Mouse (Mus musculus) frontal cortex, postnatal 10 days (tissue): ENCODE results near the gene Rprd1b.

Experiments
- DNase-seq, 2 experiments: peaks; one replicate each; pipeline ENCODE4 v3.0.0; 2022; ENCODE audit warnings: low spot score in 2 of 2, mixed read lengths in 1 of 2

Rprd1b gene

DNA sequence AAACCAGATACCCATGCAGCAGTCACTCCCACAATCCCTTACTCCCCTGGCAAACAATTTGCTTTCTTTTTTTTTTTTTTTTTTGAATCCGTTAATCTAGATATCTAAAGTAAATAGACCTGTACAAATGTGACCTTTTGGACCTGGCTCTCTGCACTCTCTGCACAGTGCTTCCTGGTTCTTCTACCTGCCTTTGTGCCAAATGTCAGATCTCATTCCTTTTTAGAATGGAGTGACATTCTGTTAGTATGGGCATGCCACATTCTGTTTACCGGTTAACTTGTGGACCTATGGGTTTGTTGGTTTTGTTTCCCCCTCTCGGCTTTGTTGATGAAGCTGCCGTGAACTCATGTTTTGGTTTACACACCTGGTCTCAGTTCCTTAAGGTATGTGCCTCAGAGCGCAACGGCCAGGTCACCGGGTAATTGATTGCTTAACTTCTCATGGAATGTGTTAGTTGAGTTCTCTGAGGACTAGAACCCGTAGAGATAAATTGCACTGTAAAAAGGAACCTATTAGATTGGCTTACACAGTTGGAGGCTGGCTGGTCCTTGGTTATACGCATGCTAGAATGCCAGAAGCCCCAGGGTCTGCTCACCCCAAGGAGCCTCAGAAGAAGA lies 52.4 kb downstream of the Rprd1b start:
- no peak for DNase-seq

DNA sequence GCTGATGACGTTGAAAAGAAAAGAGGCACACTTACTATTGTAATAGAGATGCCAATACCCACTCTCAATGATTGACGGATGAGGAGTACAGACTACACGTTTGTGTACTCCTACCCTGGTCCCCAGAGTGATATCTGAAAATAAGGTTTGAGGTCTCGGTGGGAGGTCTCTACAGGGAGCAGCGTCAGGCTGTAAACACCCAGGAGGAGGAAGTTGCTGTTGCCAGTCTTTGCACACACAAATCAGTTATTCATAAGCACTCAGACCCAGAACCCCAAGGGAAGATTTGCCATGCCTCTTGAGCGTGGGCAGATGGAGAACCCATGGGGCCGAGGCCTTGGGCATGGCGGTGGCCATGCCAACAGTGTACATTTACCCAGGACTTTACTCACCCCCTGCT lies 56.2 kb downstream of the Rprd1b start:
- DNase-seq: no peak

DNA sequence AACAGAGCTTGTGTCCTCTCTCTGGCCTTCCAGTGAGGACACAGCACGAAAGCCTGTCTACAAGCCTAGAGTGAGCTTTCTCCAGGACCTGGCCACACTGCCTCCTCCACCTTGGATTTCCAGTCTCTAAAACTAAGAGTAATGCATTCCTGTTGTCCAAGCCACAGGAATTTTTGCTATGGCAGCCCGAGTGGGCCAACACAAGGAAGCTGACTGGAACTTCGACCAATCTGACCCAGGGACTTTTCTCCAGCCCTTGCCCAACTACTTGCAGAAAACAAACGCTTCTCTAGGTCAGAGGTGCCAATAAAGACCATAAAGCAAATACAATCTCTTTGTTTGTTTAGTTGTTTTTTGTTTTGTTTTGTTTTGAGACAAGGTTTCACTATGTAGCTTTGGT lies 61.8 kb downstream of the Rprd1b start:
- DNase-seq: no peak

DNA sequence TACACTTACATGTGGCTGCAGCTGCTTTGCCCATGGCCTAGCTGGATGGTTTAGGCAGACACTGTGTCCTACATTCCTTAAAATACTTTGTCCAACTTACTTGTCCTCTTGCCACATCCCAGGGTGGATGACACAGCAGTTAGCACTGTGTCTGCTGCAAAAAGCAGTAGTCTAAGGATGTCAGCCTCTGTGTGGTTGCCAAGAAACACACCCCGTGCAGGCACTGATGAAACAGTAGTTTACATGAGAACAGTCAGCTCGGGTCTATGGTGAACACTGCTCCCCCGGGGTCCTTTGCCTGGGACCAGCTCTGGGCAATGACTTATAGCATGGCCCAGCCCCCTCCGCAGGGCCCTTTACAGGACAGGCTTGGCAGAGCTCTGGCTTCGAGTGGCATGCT lies 65.0 kb downstream of the Rprd1b start:
- DNase-seq: no peak

DNA sequence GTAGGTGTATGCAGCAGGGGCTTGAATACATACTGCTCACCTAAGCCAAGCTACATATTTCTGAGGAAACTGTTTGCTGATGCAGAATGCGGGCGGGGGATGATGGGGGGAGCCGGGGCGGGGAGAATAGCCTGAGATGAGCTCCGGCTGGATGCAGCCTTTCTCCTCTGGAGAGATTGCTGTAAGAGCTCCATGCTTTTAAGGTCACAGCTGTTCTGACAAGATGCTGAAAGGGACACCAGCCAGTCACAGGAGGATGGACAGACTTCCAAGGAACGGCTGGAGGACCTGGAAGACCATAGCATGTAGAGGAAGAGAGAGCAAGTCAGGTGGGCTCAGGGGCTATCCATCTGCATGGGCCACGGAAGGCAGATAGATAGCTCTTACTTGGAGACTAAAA lies 66.0 kb downstream of the Rprd1b start:
- DNase-seq: no peak

DNA sequence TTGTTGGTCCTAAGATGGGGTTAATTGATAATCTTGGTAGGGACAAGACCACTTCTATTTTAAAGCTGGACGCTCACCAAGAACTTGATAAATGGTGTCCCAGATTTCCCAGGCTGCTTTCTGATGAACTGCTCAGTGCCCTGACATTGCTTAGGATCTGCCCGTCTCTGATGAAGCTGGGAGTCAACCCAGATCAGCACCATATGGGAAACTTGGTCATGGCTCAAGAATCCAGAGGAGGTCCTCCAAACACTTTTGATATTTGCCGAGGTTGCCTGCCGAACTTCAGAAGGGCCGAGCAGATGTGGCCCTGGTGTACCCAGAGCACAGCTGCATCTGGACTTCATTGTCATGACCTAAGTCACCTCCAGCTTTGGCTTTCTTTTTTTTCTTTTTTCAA lies 66.5 kb downstream of the Rprd1b start:
- no peak for DNase-seq

DNA sequence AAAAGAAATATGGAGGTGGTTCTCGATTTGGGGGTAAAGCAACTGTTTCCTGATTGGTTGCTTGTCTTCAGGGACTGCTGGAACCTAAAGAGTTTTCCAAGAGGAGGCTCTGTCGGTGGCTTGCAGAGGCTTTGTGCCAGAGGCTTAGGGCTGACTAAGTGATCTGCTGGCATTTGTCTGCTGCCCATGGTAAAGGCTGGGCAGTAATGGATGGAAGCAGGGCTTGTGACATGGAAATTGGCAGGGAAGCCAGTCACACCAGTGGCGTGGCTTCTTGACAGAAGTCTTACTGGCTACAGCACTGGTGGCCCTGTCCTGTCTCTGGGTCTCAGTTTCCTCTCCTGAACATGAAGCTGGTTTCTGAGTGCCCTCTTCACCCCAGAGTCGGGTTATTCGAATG lies 68.8 kb downstream of the Rprd1b start:
- DNase-seq: no peak

DNA sequence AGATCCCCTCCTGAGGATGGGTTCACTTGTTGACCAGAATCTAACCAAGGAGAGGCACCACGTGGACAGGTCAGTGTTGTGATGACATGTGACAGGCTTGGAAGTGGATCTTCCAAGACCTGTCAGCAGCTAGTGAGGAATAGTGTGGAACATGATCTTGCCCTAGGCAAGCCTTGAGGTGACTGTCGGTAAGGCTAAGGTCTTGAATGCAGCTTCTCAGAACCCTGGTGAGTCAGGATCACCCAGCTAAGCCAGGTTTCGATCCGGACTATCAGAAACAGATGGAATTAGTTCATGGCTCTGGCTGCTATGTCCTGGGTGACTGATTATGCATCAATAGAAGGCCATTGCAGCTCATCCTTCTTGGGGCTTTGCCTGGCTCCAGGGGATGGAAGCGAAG lies 70.4 kb downstream of the Rprd1b start:
- DNase-seq: no peak

DNA sequence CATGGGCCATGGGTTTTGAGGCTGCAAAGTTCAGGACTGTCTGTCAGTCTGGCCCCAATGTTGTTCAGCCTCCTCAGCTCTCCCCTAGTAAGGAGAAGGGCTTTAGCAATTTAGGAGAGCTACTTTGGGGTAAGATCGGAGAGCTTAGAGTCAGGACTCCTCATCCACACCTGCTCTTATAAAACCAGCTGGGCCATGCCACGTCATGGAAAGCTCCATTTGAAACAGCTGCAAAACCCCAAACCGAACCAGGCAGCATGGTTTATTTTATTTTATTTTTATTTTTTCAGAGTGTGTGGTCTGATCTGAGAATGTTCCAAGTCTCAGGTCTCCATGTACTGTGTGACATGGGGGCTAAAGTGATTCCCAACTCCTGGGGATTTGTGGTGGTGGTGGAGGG lies 71.2 kb downstream of the Rprd1b start:
- no peak for DNase-seq

DNA sequence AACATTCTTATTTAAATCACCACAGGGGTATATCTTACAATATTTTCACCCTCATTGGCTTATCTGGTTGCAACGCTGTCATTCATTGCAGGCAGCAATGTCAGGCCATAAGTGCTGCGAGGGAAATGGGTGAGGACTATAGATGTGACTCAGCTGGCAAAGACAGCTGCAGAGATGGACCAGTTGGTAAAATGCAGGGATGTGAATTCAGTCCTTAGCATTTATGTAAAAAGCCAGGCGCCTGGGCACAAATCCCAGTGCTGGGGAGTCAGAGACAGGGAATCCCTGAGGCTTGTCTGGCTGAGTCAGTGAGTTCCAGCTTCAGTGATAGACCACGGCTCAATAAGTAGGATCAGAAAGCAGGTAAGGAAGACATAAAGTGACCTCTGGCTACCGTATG lies 73.5 kb downstream of the Rprd1b start:
- DNase-seq: no peak

DNA sequence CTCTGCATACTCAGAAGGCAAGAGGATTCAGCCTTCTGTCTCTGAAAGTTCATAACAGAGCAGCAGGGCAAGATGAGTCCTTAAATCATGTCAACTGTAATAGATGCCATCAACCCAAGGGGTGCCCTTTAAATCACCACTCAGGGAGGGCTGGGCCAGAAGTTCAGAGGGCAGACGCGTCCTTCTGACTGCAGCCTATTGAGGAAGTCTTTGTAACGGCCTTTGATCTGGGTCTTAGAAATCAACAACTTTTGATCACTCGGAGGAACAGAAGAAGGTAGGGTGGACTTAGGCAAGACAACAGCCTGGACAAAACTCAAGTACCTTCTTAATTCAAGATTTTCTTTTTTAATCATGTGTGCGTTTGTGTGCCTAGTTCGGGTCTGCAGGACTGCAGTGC lies 76.7 kb downstream of the Rprd1b start:
- DNase-seq: no peak

DNA sequence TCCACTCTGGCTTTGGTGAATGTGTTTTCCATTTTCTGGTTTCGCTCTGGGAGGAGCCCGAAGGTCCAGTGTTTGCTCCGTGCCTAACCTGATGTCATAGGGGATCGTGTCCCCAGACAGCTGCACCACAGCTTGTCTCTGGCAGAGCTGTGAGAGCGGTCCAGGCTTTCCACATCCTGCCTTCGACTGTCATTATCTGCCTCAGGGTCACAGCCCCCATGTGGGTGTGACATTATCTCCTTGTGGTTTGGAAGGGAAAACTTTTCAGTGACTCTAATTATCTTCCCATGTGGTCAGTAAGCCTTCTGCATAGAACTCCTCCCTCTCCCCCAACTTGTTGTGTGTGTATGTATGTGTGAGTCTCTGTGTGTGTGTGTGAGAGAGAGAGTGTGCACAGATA lies 77.3 kb downstream of the Rprd1b start:
- DNase-seq: no peak

DNA sequence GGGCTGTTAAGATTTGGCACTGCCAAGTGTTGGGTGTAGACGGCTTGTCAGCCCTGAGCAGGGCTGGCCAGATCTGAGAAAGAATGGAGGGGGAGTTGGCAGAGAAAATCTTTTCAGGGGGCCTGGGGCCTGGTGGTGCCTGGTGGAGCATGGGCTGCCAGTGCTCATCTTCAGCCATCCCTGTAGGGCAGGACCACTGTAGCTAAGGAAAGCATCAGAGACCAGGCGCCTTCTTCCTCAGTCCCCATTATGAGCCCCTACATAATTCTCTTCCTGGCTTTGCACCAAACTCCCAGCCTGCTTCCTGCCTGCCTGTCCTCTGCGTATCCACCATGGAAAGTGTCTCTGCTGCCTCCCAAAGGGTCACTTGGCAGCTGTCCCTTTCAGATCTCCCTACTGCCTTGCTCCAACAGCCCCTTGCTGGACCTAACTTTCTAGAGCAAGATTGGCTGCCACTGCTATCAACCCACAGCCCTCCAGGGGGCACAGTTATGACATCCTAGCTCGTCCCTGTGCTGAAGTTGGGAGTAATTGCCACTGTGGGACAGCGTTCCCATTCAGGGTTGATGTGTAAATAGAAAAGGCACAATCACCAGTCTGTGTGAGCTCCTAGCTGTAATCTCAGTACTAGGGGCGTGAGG lies 78.8 kb downstream of the Rprd1b start:
- DNase-seq: peak; percentile 36 to 50

DNA sequence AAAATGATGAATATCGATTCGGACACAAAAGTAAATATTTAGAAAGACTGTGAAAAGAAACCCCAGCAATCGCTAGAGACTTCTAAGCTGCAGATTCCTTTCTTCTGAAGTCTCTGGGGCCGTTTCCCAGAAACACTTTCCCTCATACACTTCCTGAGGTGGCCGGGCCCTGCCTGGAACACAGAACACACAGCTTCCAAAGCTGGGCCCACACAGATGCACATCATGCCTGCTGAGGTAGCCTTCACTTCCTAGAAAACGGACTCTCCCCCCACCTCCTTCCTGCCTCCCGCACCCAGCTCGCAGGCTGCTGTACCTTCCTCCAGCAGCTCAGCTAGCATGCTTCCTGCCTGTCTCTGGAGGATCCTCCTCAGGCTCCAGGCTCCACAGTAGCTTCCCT lies 81.2 kb downstream of the Rprd1b start:
- DNase-seq: no peak

DNA sequence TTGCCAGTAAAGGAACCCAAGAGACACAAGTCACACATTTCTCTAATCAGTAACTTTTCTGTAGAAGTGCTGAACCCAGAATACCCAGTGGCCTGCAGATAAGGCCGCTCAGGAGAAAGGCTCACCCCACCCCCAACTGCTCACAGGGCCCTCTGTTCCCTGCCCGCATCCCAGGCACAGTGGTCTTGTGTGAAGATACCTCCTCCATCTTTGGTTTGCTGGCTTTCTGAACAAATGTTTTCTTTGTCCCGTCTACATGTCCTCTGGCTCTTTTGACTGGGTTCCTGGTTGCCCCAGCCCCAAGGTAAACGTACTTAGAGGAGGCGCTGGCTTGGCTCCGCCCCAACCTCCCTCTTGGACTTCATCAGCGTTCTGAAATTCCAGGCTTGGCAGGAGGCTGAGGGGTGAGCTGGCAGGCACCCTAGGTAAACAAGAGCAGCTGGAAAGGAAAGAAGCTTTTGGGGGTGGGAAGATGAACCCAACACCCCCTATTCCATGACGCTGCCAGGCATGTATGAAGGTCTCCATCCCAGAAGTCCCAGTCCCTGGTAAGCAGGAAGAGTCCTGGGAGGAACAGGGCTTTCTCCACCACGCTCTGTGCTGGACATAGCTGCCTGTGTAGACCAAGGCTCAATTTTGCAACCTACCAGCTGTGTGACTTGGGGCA lies 85.4 kb downstream of the Rprd1b start:
- no peak for DNase-seq

DNA sequence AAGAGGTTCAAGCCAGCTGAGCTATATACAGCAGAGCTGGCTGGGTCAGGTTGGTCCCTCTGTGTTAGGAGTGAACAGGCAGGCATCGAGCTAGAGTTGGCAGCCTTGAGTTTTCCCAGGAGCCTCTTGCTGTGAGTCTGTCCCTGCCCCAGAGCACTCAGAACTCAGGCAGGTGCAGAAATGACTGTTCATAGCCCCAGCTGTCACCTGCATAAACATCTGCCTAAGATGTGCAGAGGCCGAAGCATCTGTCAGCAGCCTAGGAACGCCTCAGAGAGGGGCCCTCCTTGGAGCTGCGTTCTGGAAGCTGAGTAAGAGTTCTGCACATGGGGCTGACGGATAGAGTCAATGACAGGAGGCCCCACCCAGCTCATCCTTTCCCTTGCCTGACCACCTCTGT lies 86.6 kb downstream of the Rprd1b start:
- no peak for DNase-seq

DNA sequence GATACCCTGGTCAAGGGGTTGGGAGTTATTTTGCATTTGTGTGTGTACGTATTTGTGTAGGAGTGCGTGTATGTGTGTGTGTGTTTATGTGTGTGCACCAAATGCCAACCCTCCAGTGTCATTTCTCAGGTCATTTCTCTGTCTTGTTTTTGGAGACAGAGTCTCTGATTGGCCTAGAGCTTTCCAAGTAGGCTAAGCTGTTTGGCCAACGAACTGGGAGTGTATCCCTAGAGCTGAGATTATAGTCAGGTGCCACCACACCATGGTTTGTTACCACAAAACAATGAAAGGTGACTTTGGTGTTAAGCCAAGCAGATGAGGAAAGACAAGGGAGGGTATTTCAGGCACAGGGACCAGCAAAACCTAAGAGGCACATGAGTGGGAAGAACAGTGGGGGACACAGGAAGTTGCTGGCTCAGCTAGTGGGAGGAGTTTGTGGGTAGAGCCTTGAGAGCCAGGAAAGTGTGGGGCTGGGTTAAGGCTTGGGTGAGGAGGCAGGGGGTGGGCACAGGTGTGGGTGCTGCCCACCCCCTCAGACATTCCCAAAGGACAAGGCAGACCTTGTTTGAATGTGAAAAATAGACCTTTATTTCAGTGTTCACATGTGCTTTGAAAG lies 87.6 kb downstream of the Rprd1b start:
- no peak for DNase-seq

DNA sequence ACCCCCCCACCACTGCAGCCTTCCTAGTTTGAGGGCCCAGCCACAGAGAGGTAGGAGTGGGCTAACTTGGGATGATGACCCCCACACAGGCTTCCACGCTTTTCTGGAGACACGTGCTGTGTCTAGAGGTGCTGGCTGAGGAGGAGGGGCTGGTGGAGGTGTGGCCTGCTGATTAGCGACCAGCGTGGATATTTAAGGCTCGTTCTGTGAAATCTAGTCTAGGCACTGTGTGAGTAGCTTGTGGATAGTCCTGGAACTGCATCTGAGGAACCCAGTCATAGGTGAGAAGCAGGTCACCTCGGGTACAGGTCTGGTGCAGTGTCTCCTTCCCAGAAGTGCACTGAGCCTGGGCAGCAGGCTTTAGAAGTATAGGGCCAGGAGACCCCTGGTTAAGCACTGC lies 88.4 kb downstream of the Rprd1b start:
- DNase-seq: no peak

DNA sequence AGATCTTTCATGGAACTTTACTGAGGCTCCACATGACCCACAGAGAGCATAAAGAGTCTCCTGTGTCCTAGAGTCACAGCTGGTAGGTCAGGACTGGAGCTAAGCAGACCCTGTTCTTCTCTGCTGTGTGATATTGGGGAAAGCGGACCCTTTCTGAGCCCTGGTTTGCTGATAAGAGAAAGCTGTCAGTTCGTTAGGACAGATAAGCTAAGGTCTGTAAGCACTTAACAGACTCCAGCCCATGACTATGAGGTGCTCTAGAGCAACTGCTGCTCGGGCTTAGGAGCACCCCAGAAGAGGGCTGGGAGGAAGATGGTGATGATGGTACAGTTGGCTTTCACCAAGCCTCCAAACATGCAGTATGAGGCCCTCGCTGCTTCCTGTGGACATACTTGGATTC lies 90.8 kb downstream of the Rprd1b start:
- DNase-seq: no peak

DNA sequence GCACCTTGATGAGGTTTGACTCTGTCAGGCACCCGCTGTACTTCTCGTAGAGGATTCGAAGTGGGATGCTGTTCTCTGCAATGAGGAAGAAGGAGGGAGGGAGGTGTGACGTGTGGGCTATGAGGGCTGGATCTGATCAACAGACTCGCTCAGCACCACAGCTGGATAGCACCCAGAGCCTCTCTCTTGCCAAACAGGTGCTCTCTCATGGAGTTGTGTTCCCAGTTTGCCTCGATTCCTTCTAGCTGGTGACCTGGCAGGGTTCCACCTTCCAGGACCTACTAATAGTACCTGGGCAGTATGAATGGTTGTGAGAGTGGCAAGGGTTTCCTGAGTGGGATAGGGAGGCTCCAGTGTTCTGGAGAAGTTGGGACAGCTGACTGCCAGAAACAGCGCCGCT lies 91.9 kb downstream of the Rprd1b start:
- no peak for DNase-seq

DNA sequence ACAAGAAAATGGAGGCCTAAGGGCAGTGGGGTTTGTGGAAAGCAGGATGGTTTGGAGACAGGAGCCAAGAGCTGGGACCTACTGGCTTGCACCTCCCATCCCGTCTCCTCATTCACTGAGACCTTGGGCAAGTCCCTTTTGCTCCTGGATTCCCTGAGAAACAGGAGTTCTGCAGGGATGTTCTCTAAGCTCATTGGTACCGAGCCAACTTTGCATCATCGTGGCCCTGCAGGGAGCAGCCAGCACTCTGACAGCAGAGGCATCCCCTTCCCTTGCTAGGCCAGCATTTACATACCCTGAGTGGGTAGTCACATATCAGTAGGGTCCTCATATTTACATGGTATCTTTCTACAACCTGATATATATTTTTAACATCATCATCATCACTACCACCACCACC lies 92.6 kb downstream of the Rprd1b start:
- DNase-seq: no peak

DNA sequence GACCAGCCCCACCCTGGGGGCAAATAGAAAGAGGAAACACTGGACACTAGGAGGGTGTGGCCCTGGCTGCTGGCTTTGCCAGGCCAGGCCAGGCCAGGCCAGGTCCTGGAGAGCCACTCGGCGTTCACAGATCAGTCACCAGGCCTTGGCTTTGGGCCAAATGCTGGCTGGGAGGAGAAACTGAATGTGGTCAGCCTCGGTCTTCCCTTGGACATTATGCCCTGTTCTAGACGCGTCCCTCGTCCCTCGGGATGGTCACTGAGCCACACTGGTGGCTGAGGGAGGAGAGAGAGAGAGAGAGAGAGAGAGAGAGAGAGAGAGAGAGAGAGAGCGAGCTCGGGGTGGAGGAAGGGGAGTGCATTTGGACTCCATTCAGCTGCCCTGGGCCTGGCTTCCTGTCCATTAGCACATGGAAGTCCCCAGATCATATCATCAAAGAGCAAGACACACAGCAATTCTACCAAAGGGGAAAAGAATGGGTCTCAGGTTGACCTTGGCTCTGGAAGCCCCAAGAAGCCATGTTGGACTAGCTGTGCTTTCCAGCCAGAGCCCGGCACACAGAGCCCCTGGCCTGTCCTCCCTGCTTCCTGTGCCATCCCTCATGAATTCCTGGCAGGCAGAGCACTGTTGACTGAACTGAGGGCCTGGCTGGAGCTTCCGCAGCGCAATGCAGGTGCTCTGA lies 93.5 kb downstream of the Rprd1b start:
- no peak for DNase-seq

DNA sequence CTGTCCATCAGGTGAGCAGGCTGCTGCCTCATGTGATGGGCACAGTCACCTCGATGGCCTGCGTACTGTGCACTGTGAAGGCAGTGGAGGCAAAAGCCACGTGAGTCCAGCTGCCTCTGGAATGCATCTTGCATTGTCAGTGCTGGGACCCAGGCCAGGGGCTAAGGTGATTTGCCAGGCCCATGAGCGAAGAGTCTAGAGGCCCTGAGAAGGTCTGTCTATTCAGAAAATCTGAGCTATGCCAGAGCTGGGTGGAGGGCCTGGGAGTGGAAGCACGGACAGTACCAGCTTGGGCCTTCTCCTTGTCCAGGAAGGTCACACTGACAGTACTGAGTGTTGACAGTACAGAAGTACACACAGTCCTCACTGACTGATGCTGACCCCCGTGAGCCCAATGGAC lies 94.5 kb downstream of the Rprd1b start:
- DNase-seq: no peak
